18 mouse cellular contexts compared by ENCODE assay signal in genomic region chr5:148282093-148282492, GRCm38 (mm10).
DNase-seq lines count a peak whose midpoint lies in the region; TF ChIP-seq lines count a peak whose summit lies in the region.
"Had no signal": no experiment of that assay in that cellular context is flagged by ENCODE, and none has a peak within 500 bp of the region (broad histone marks: within the 10 kb centered on the region; RNA-seq: fewer than 3 reads in every experiment).

No protein-coding gene starts in this region.

- no peak for TF ChIP-seq CTCF in left cerebral cortex, adult 2 months (IDR thresholded peaks at IDR 0.05)

- H3K27ac ChIP-seq in left cerebral cortex, adult 2 months, result peak overlapping the region; percentile 40
- H3K27ac ChIP-seq in ES-E14 (ENCODE audit: insufficient read depth, low read depth, low read length, poor library complexity, severe bottlenecking), result no peak overlapping the region
- H3K27ac ChIP-seq: embryonic facial prominence, embryonic 10.5 days; embryonic facial prominence, embryonic 12.5 days; forebrain, embryonic 13.5 days; forebrain, embryonic 15.5 days had no signal

- H3K36me3 ChIP-seq in ES-E14 (ENCODE audit: control insufficient read depth, insufficient read depth, low read length, poor library complexity, severe bottlenecking), result no peaks in the 10 kb centered on the region
- H3K36me3 ChIP-seq: embryonic facial prominence, embryonic 10.5 days; embryonic facial prominence, embryonic 12.5 days; forebrain, embryonic 15.5 days had no signal

- intact Hi-C loops in left cerebral cortex, adult 2 months (cut with DNase I), result no loop called here
- intact Hi-C loops in left cerebral cortex, postnatal 10 days (cut with DNase I), result no loop called here

- in situ Hi-C loops in ES-E14 (cut with MboI; ENCODE audit: low sequenced_read_pairs in 2 of 2, unreplicated experiment in 2 of 2), result no loop called here

- no peak for DNase-seq in left cerebral cortex, adult 2 months (ENCODE audit: extremely low spot score in 1 of 2, low spot score in 2 of 2)
- DNase-seq in left cerebral cortex, postnatal 10 days (ENCODE audit: extremely low spot score in 1 of 2, low spot score in 2 of 2), result no peak
- DNase-seq in ES-E14 (ENCODE audit: low read depth, low spot score), result no peak
- no peak for DNase-seq in right cerebral cortex, adult 2 months (ENCODE audit: low spot score in 2 of 2)
- no peak for DNase-seq in urinary bladder, postnatal 36 days (ENCODE audit: low spot score in 2 of 2)
- DNase-seq: adrenal gland, adult 8-10 months; adrenal gland, postnatal 14 days; adrenal gland, postnatal 36 days; cerebellum, adult 11-12 months; cerebellum, adult 2 months; cerebellum, adult 9-10 months; cerebellum, postnatal 10 days; cerebellum, postnatal 25 days; forebrain, postnatal 0 days had no signal

- H3K9me3 ChIP-seq in ES-E14 (ENCODE audit: control insufficient read depth, insufficient read depth, low read depth, low read length), result no peaks in the 10 kb centered on the region
- H3K9me3 ChIP-seq: embryonic facial prominence, embryonic 10.5 days; embryonic facial prominence, embryonic 12.5 days; forebrain, embryonic 13.5 days; forebrain, embryonic 15.5 days had no signal

- H3K4me1 ChIP-seq in ES-E14 (ENCODE audit: control insufficient read depth in 2 of 2, insufficient read depth in 2 of 2, low read length in 2 of 2, poor library complexity in 1 of 2), result no peaks in the 10 kb centered on the region; a peak in 1 of 4 replicates
- H3K4me1 ChIP-seq: embryonic facial prominence, embryonic 10.5 days; embryonic facial prominence, embryonic 12.5 days; forebrain, embryonic 13.5 days; forebrain, embryonic 15.5 days had no signal

- H3K9ac ChIP-seq in ES-E14 (ENCODE audit: insufficient read depth, low read depth, low read length, poor library complexity, severe bottlenecking), result no peak overlapping the region
- H3K9ac ChIP-seq: embryonic facial prominence, embryonic 12.5 days; forebrain, embryonic 13.5 days; forebrain, embryonic 15.5 days; forebrain, postnatal 0 days had no signal

- H3K4me3 ChIP-seq in left cerebral cortex, adult 2 months, result no peak overlapping the region
- no peak overlapping the region for H3K4me3 ChIP-seq in ES-E14 (ENCODE audit: insufficient read depth in 1 of 2, low read depth in 1 of 2, low read length in 2 of 2, poor library complexity in 1 of 2, severe bottlenecking in 1 of 2)
- H3K4me3 ChIP-seq: embryonic facial prominence, embryonic 10.5 days; embryonic facial prominence, embryonic 12.5 days; forebrain, embryonic 13.5 days; forebrain, embryonic 15.5 days had no signal

TF ChIP-seq in ES-E14, 5 proteins besides CTCF, POLR2A, EP300 and RAD21:
- TF ChIP-seq CHD2 (IDR thresholded peaks at IDR 0.05; ENCODE audit: low read depth, low read length) (no peak), MAFK (IDR thresholded peaks at IDR 0.05; ENCODE audit: insufficient read depth, low read depth, low read length) (peak; percentile 59)
